8 mouse cellular contexts compared by ENCODE assay signal in the genomic region with DNA sequence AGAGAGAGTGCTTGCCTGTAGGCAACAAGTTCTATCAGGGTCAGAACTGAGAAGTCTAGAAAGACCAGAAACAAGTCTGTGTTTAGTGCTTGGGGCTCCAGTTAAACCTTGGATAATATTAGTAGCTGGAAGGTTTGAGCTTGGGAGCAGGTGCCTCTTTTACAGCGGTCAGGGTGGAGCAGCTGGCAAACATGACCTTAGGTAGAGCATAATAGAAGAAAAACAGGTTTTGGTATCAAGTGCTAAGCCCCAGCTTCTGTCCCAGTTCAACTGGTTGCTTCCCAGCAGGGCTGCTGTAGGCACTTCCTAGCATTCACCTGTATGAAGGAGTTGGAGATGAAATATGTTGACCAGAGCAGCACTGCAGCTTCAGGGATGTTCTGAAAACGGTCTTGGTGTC. TPM values are rescaled to one million over a fixed set of nuclear protein-coding genes. Genes with fewer than 3 reads are reported as not detected.
A peak's percentile ranks its signal among the peaks of the same experiment; 100 is the strongest.
DNase-seq lines count a peak whose midpoint lies in the region; ATAC-seq and TF ChIP-seq lines count a peak whose summit lies in the region.

No protein-coding gene starts in this region.

- H3K4me2 ChIP-seq in kidney, postnatal 0 days (ENCODE audit: low read length) = no peak overlapping the region
- H3K4me2 ChIP-seq in embryonic facial prominence, embryonic 14.5 days (ENCODE audit: low read depth, low read length) = peak overlapping the region; percentile 72
- H3K4me2 ChIP-seq in intestine, embryonic 16.5 days (ENCODE audit: low read depth, low read length) = peak overlapping the region; percentile 72
- no peak overlapping the region for H3K4me2 ChIP-seq in midbrain, embryonic 14.5 days (ENCODE audit: low read length)

- H3K9ac ChIP-seq in kidney, postnatal 0 days (ENCODE audit: low read depth, low read length) = 0 out of 2 replicates have a peak overlapping the region, but pooled peaks have one; percentile 53
- H3K9ac ChIP-seq in embryonic facial prominence, embryonic 14.5 days (ENCODE audit: low read depth, low read length) = peak overlapping the region; percentile 88
- H3K9ac ChIP-seq in intestine, embryonic 16.5 days (ENCODE audit: low read depth, low read length) = peak overlapping the region; percentile 94
- 0 out of 2 replicates have a peak overlapping the region, but pooled peaks have one; percentile 82 for H3K9ac ChIP-seq in midbrain, embryonic 14.5 days (replicated peaks; ENCODE audit: low read length)

- no peaks in the 10 kb centered on the region for H3K27me3 ChIP-seq in kidney, postnatal 0 days (ENCODE audit: insufficient read depth, low read length)
- H3K27me3 ChIP-seq in embryonic facial prominence, embryonic 14.5 days (replicated peaks; ENCODE audit: control insufficient read depth, insufficient read depth, low read length) = no peaks in the 10 kb centered on the region
- no peaks in the 10 kb centered on the region for H3K27me3 ChIP-seq in intestine, embryonic 16.5 days (replicated peaks; ENCODE audit: control insufficient read depth, insufficient read depth, low read length)
- no peaks in the 10 kb centered on the region for H3K27me3 ChIP-seq in midbrain, embryonic 14.5 days (ENCODE audit: control insufficient read depth, insufficient read depth, low read length)

- DNase-seq in kidney, postnatal 0 days (ENCODE audit: low spot score) = no peak
- no peak for DNase-seq in kidney, postnatal 25 days
- peak; percentile 36 for DNase-seq in embryonic facial prominence, embryonic 14.5 days (ENCODE audit: low spot score)
- DNase-seq in midbrain, embryonic 14.5 days = no peak
- no peak for DNase-seq in thymus, adult 18-20 months
- DNase-seq in kidney, postnatal 10 days = no peak
- no peak for DNase-seq in left cerebral cortex, adult 9 months (ENCODE audit: low spot score in 2 of 2)

- no peak overlapping the region for H3K4me3 ChIP-seq in kidney, postnatal 0 days (replicated peaks; ENCODE audit: low read depth, low read length)
- no peak overlapping the region; the same call in 1 of the 2 replicates for H3K4me3 ChIP-seq in embryonic facial prominence, embryonic 14.5 days (ENCODE audit: low read depth, low read length)
- H3K4me3 ChIP-seq in intestine, embryonic 16.5 days (ENCODE audit: low read length) = peak overlapping the region; percentile 87
- no peak overlapping the region for H3K4me3 ChIP-seq in midbrain, embryonic 14.5 days (replicated peaks; ENCODE audit: low read depth, low read length)

- H3K27ac ChIP-seq in kidney, postnatal 0 days = peak overlapping the region; percentile 57; the same call in 1 of the 2 replicates
- peak overlapping the region; percentile 77; the same call in 1 of the 2 replicates for H3K27ac ChIP-seq in embryonic facial prominence, embryonic 14.5 days (replicated peaks; ENCODE audit: low read depth, low read length)
- H3K27ac ChIP-seq in intestine, embryonic 16.5 days (ENCODE audit: low read length) = peak overlapping the region; percentile 96
- no peak overlapping the region for H3K27ac ChIP-seq in midbrain, embryonic 14.5 days (replicated peaks; ENCODE audit: low read depth, low read length)

- 61% methylated on average over 2 of the region's 2 CpGs for WGBS in kidney, postnatal 0 days
- 62% methylated on average over 2 of the region's 2 CpGs for WGBS in embryonic facial prominence, embryonic 14.5 days
- 39% methylated on average over 2 of the region's 2 CpGs for WGBS in intestine, embryonic 16.5 days
- 71% methylated on average over 2 of the region's 2 CpGs for WGBS in midbrain, embryonic 14.5 days

- H3K36me3 ChIP-seq in kidney, postnatal 0 days (ENCODE audit: insufficient read depth, low read length) = no peaks in the 10 kb centered on the region
- peaks cover 8% of the 10 kb centered on the region; the same call in 1 of the 2 replicates for H3K36me3 ChIP-seq in embryonic facial prominence, embryonic 14.5 days (ENCODE audit: control insufficient read depth, insufficient read depth, low read length)
- H3K36me3 ChIP-seq in intestine, embryonic 16.5 days (ENCODE audit: control insufficient read depth, insufficient read depth, low read length) = peaks cover 4% of the 10 kb centered on the region; the same call in 1 of the 2 replicates
- H3K36me3 ChIP-seq in midbrain, embryonic 14.5 days (ENCODE audit: control insufficient read depth, insufficient read depth, low read length) = peaks cover 5% of the 10 kb centered on the region; the same call in 1 of the 2 replicates

- no peak for TF ChIP-seq CTCF in kidney, postnatal 0 days (IDR thresholded peaks at IDR 0.05; ENCODE audit: low read depth)

- no peaks in the 10 kb centered on the region for H3K9me3 ChIP-seq in kidney, postnatal 0 days (replicated peaks; ENCODE audit: low read length)
- H3K9me3 ChIP-seq in embryonic facial prominence, embryonic 14.5 days (ENCODE audit: control insufficient read depth, low read length) = no peaks in the 10 kb centered on the region
- no peaks in the 10 kb centered on the region for H3K9me3 ChIP-seq in intestine, embryonic 16.5 days (ENCODE audit: control insufficient read depth, low read length)
- no peaks in the 10 kb centered on the region for H3K9me3 ChIP-seq in midbrain, embryonic 14.5 days (ENCODE audit: control insufficient read depth, low read length)

- peaks cover 8% of the 10 kb centered on the region; the same call in 1 of the 2 replicates for H3K4me1 ChIP-seq in kidney, postnatal 0 days (replicated peaks; ENCODE audit: insufficient read depth, low read length)
- H3K4me1 ChIP-seq in embryonic facial prominence, embryonic 14.5 days (ENCODE audit: control insufficient read depth, insufficient read depth, low read length) = peaks cover 9% of the 10 kb centered on the region
- H3K4me1 ChIP-seq in intestine, embryonic 16.5 days (ENCODE audit: control insufficient read depth, insufficient read depth, low read length) = peaks cover 12% of the 10 kb centered on the region; the same call in 1 of the 2 replicates
- peaks cover 11% of the 10 kb centered on the region for H3K4me1 ChIP-seq in midbrain, embryonic 14.5 days (ENCODE audit: control insufficient read depth, insufficient read depth, low read length)

- no peak for ATAC-seq in kidney, postnatal 0 days (replicated peaks; ENCODE audit: low FRiP score, low read depth)
- ATAC-seq in embryonic facial prominence, embryonic 14.5 days (ENCODE audit: low read depth) = no peak; the same call in 1 of the 2 replicates
- peak; percentile 75 for ATAC-seq in intestine, embryonic 16.5 days
- ATAC-seq in midbrain, embryonic 14.5 days (ENCODE audit: low FRiP score, low TSS enrichment) = no peak

RNA-seq across cellular contexts. Expression of gene Arfgap3, which starts 0.8 kb away (rescaled TPM):
- polyA plus RNA-seq in kidney, postnatal 0 days (2015; fragmentation: Nextera tagmentation; extraction: Ambion mirVana) = 36.2 and 40.9 TPM in 2 replicates
- 57.0 and 63.3 TPM in 2 replicates for polyA plus RNA-seq in embryonic facial prominence, embryonic 14.5 days (2014; fragmentation: Nextera tagmentation; extraction: Ambion mirVana)
- 77.9 and 86.6 TPM in 2 replicates for polyA plus RNA-seq in intestine, embryonic 16.5 days (2015; fragmentation: Nextera tagmentation; extraction: Ambion mirVana)
- 42.2 and 45.0 TPM in 2 replicates for polyA plus RNA-seq in midbrain, embryonic 14.5 days (2014; fragmentation: Nextera tagmentation; extraction: Ambion mirVana)

Comparison
In these comparisons a context has a peak if more than half of its experiments do, and no peak if none do; other contexts are left out.
1. H3K4me2 ChIP-seq: peak in embryonic facial prominence, embryonic 14.5 days (single experiment) and intestine, embryonic 16.5 days (single experiment); none in kidney, postnatal 0 days (single experiment) and midbrain, embryonic 14.5 days (single experiment).
2. Peak in every context shown above with its lines, with median percentiles within 50 percentile points of each other: H3K9ac ChIP-seq.